Mouse (Mus musculus): ENCODE results near the gene Clcn7. TPM values are rescaled to one million over a fixed set of nuclear protein-coding genes. Genes with fewer than 3 reads are reported as not detected.

Clcn7 gene
- polyA plus RNA-seq, 1 experiment from 2014 or later = 28.1 TPM

- peaks cover 38% of the 10 kb centered on the region for H3K36me3 ChIP-seq (replicated peaks; ENCODE audit: control insufficient read depth, insufficient read depth)
- no peaks in the 10 kb centered on the region for H3K27me3 ChIP-seq (ENCODE audit: control insufficient read depth, insufficient read depth, low read length)
- no peak for ATAC-seq (ENCODE audit: low FRiP score)
- no peaks in the 10 kb centered on the region for H3K9me3 ChIP-seq (ENCODE audit: control insufficient read depth, low read length)
- no peak within 1 kb of the TSS for H3K4me3 ChIP-seq (replicated peaks; ENCODE audit: low read length)
- H3K27ac ChIP-seq = no peak within 1 kb of the TSS
- no peak within 1 kb of the TSS for H3K4me2 ChIP-seq (replicated peaks)
- WGBS = 100% methylated on average over 1 of the region's 1 CpGs
- DNase-seq (ENCODE audit: low spot score) = no peak
- H3K4me1 ChIP-seq (replicated peaks; ENCODE audit: control insufficient read depth, insufficient read depth, low read length) = no peaks in the 10 kb centered on the region
- H3K9ac ChIP-seq = no peak within 1 kb of the TSS
Observed at GRCm38 (mm10) chr17:25162161-25162560, 29.0 kb downstream of the Clcn7 start, which contains the start of gene Ccdc154. TSS of gene Ccdc154 (plus strand) at chr17:25162461.

GRCm38 (mm10) chr17:25163387-25163786 is 30.2 kb downstream of the Clcn7 start:
- Histone ChIP-seq H3K27me3 (ENCODE audit: control insufficient read depth, insufficient read depth, low read length) (no peaks in the 10 kb centered on the region), H3K9ac (no peak overlapping the region), H3K36me3 (replicated peaks; ENCODE audit: control insufficient read depth, insufficient read depth) (peaks cover 31% of the 10 kb centered on the region), H3K4me1 (replicated peaks; ENCODE audit: control insufficient read depth, insufficient read depth, low read length) (no peaks in the 10 kb centered on the region), H3K27ac (no peak overlapping the region), H3K4me3 (replicated peaks; ENCODE audit: low read length) (no peak overlapping the region), H3K4me2 (replicated peaks) (no peak overlapping the region), H3K9me3 (ENCODE audit: control insufficient read depth, low read length) (no peaks in the 10 kb centered on the region)
- DNase-seq (ENCODE audit: low spot score) (no peak), ATAC-seq (ENCODE audit: low FRiP score) (no peak)
- 80% methylated on average over 7 of the region's 7 CpGs for WGBS

GRCm38 (mm10) chr17:25164770-25165169 is 31.6 kb downstream of the Clcn7 start:
- 92% methylated on average over 3 of the region's 3 CpGs for WGBS
- ATAC-seq (ENCODE audit: low FRiP score) = no peak

GRCm38 (mm10) chr17:25165970-25166671 is 32.9 kb downstream of the Clcn7 start:
- H3K4me3 ChIP-seq (replicated peaks; ENCODE audit: low read length) = no peak overlapping the region
- H3K36me3 ChIP-seq (replicated peaks; ENCODE audit: control insufficient read depth, insufficient read depth) = peaks cover 7% of the 10 kb centered on the region
- H3K27ac ChIP-seq = no peak overlapping the region
- no peak overlapping the region for H3K4me2 ChIP-seq (replicated peaks)
- H3K9ac ChIP-seq = no peak overlapping the region
- no peaks in the 10 kb centered on the region for H3K27me3 ChIP-seq (ENCODE audit: control insufficient read depth, insufficient read depth, low read length)
- 67% methylated on average over 6 of the region's 6 CpGs for WGBS
- DNase-seq (ENCODE audit: low spot score) = no peak
- no peaks in the 10 kb centered on the region for H3K4me1 ChIP-seq (replicated peaks; ENCODE audit: control insufficient read depth, insufficient read depth, low read length)
- H3K9me3 ChIP-seq (ENCODE audit: control insufficient read depth, low read length) = no peaks in the 10 kb centered on the region
- ATAC-seq (ENCODE audit: low FRiP score) = no peak

More at GRCm38 (mm10) chr17:25164770-25165169, 31.6 kb downstream of the Clcn7 start:
- no peak for DNase-seq (ENCODE audit: low spot score)
- Histone ChIP-seq H3K27ac (no peak overlapping the region), H3K27me3 (ENCODE audit: control insufficient read depth, insufficient read depth, low read length) (no peaks in the 10 kb centered on the region), H3K4me2 (replicated peaks) (no peak overlapping the region), H3K4me3 (replicated peaks; ENCODE audit: low read length) (no peak overlapping the region), H3K9ac (no peak overlapping the region), H3K9me3 (ENCODE audit: control insufficient read depth, low read length) (no peaks in the 10 kb centered on the region), H3K4me1 (replicated peaks; ENCODE audit: control insufficient read depth, insufficient read depth, low read length) (no peaks in the 10 kb centered on the region), H3K36me3 (replicated peaks; ENCODE audit: control insufficient read depth, insufficient read depth) (peaks cover 21% of the 10 kb centered on the region)

GRCm38 (mm10) chr17:25169706-25170105 is 36.5 kb downstream of the Clcn7 start:
- no peak for DNase-seq (ENCODE audit: low spot score)
- no peaks in the 10 kb centered on the region for H3K27me3 ChIP-seq (ENCODE audit: control insufficient read depth, insufficient read depth, low read length)
- no peak overlapping the region for H3K4me2 ChIP-seq (replicated peaks)
- no peak overlapping the region for H3K4me3 ChIP-seq (replicated peaks; ENCODE audit: low read length)
- no peaks in the 10 kb centered on the region for H3K9me3 ChIP-seq (ENCODE audit: control insufficient read depth, low read length)
- H3K9ac ChIP-seq = no peak overlapping the region
- H3K4me1 ChIP-seq (replicated peaks; ENCODE audit: control insufficient read depth, insufficient read depth, low read length) = no peaks in the 10 kb centered on the region
- no peak for ATAC-seq (ENCODE audit: low FRiP score)
- no peaks in the 10 kb centered on the region for H3K36me3 ChIP-seq (replicated peaks; ENCODE audit: control insufficient read depth, insufficient read depth)
- no peak overlapping the region for H3K27ac ChIP-seq
- 95% methylated on average over 2 of the region's 2 CpGs for WGBS

GRCm38 (mm10) chr17:25172558-25172957 is 39.4 kb downstream of the Clcn7 start:
- Histone ChIP-seq H3K4me1 (replicated peaks; ENCODE audit: control insufficient read depth, insufficient read depth, low read length) (no peaks in the 10 kb centered on the region), H3K9me3 (ENCODE audit: control insufficient read depth, low read length) (no peaks in the 10 kb centered on the region), H3K9ac (no peak overlapping the region), H3K36me3 (replicated peaks; ENCODE audit: control insufficient read depth, insufficient read depth) (no peaks in the 10 kb centered on the region), H3K27me3 (ENCODE audit: control insufficient read depth, insufficient read depth, low read length) (no peaks in the 10 kb centered on the region), H3K4me3 (replicated peaks; ENCODE audit: low read length) (no peak overlapping the region), H3K4me2 (replicated peaks) (no peak overlapping the region), H3K27ac (no peak overlapping the region)
- ATAC-seq (ENCODE audit: low FRiP score) (no peak), DNase-seq (ENCODE audit: low spot score) (no peak)
- 95% methylated on average over 3 of the region's 3 CpGs for WGBS

- no peaks in the 10 kb centered on the region for H3K36me3 ChIP-seq (replicated peaks; ENCODE audit: control insufficient read depth, insufficient read depth)
- H3K4me1 ChIP-seq (replicated peaks; ENCODE audit: control insufficient read depth, insufficient read depth, low read length) = no peaks in the 10 kb centered on the region
- WGBS = 63% methylated on average over 9 of the region's 9 CpGs
Observed at GRCm38 (mm10) chr17:25175411-25175810, 42.2 kb downstream of the Clcn7 start, which contains the start of gene Gm38655. TSS of gene Gm38655 (minus strand) at chr17:25175471.

GRCm38 (mm10) chr17:25183232-25183631 is 50.0 kb downstream of the Clcn7 start:
- peaks cover 15% of the 10 kb centered on the region for H3K4me1 ChIP-seq (replicated peaks; ENCODE audit: control insufficient read depth, insufficient read depth, low read length)
- 0 out of 2 replicates have a peak overlapping the region, but pooled peaks have one; percentile 94 for H3K9ac ChIP-seq
- no peak overlapping the region; the same call in 1 of the 2 replicates for H3K27ac ChIP-seq
- peak overlapping the region; percentile 99 for H3K4me2 ChIP-seq (replicated peaks)
- no peaks in the 10 kb centered on the region for H3K27me3 ChIP-seq (ENCODE audit: control insufficient read depth, insufficient read depth, low read length)
- DNase-seq (ENCODE audit: low spot score) (no peak), ATAC-seq (ENCODE audit: low FRiP score) (no peak)
- H3K36me3 ChIP-seq (replicated peaks; ENCODE audit: control insufficient read depth, insufficient read depth) = 0 out of 2 replicates have a peak, but pooled peaks cover 3% of the 10 kb centered on the region
- H3K4me3 ChIP-seq (replicated peaks; ENCODE audit: low read length) = no peak overlapping the region
- no peaks in the 10 kb centered on the region for H3K9me3 ChIP-seq (ENCODE audit: control insufficient read depth, low read length)

More at GRCm38 (mm10) chr17:25175411-25175810, 42.2 kb downstream of the Clcn7 start, which contains the start of gene Gm38655:
- no peaks in the 10 kb centered on the region for H3K27me3 ChIP-seq (ENCODE audit: control insufficient read depth, insufficient read depth, low read length)
- H3K4me2 ChIP-seq (replicated peaks) = no peak within 1 kb of the TSS
- DNase-seq (ENCODE audit: low spot score) (no peak), ATAC-seq (ENCODE audit: low FRiP score) (no peak)
- H3K27ac ChIP-seq = no peak within 1 kb of the TSS
- no peaks in the 10 kb centered on the region for H3K9me3 ChIP-seq (ENCODE audit: control insufficient read depth, low read length)
- H3K4me3 ChIP-seq (replicated peaks; ENCODE audit: low read length) = no peak within 1 kb of the TSS
- no peak within 1 kb of the TSS for H3K9ac ChIP-seq

GRCm38 (mm10) chr17:25184129-25184691 is 51.0 kb downstream of the Clcn7 start, which contains the start of gene BC003965:
TSS of gene BC003965 (plus strand) at chr17:25184554.
- Histone ChIP-seq H3K27ac (peak within 1 kb of the TSS; percentile 95), H3K9ac (peak within 1 kb of the TSS; percentile 94), H3K9me3 (ENCODE audit: control insufficient read depth, low read length) (no peaks in the 10 kb centered on the region), H3K36me3 (replicated peaks; ENCODE audit: control insufficient read depth, insufficient read depth) (0 out of 2 replicates have a peak, but pooled peaks cover 3% of the 10 kb centered on the region), H3K4me3 (replicated peaks; ENCODE audit: low read length) (peak within 1 kb of the TSS; percentile 86), H3K4me1 (replicated peaks; ENCODE audit: control insufficient read depth, insufficient read depth, low read length) (peaks cover 18% of the 10 kb centered on the region), H3K4me2 (replicated peaks) (peak within 1 kb of the TSS; percentile 99), H3K27me3 (ENCODE audit: control insufficient read depth, insufficient read depth, low read length) (no peaks in the 10 kb centered on the region)
- DNase-seq (ENCODE audit: low spot score) (peak; percentile 100), ATAC-seq (ENCODE audit: low FRiP score) (peak; percentile 86)
- WGBS = under 1% methylated on average over 49 of the region's 50 CpGs

All from hindbrain, embryonic 14.5 days (tissue).